Mouse (Mus musculus) cerebellum, adult 18-20 months (tissue): ENCODE measurements at regions not wholly inside any gene's neighbourhood (a gene's known extent, or its start where the extent isn't known, plus 50 kb on each side); places are given as distances from the start of the nearest gene placed in this dataset.
"Not testable (repeated sequence)": the region's sequence is repeated elsewhere in the genome, so short reads cannot be mapped to it uniquely, and the experiment has no call there.

Experiments used
- DNase-seq, 2 experiments: peaks; one replicate each; pipeline ENCODE4 v3.0.0; 2021

- DNase-seq: no peak
Observed at GRCm38 (mm10) chr1:193510066-193510793, 140.1 kb upstream of the Camk1g start.

- no peak for DNase-seq
Observed at GRCm38 (mm10) chr1:193508271-193508670, 138.2 kb upstream of the Camk1g start.

- DNase-seq: no peak
Observed at GRCm38 (mm10) chr1:193506991-193507390, 136.9 kb upstream of the Camk1g start.

- no peak for DNase-seq
Observed at GRCm38 (mm10) chr1:193505381-193505780, 135.3 kb upstream of the Camk1g start.

- DNase-seq: no peak
Observed at GRCm38 (mm10) chr1:193504611-193505010, 134.5 kb upstream of the Camk1g start.

GRCm38 (mm10) chr1:193503624-193504325 lies 133.7 kb upstream of the Camk1g start:
- DNase-seq: peak; percentile 39 to 44

- DNase-seq: no peak
Observed at GRCm38 (mm10) chr1:193496265-193497183, 126.4 kb upstream of the Camk1g start.

GRCm38 (mm10) chr1:193488039-193488438 lies 117.9 kb upstream of the Camk1g start:
- DNase-seq: no peak

GRCm38 (mm10) chr1:193486668-193487067 lies 116.6 kb upstream of the Camk1g start:
- not testable (repeated sequence) for DNase-seq

GRCm38 (mm10) chr1:193484977-193485376 lies 114.9 kb upstream of the Camk1g start:
- no peak for DNase-seq

GRCm38 (mm10) chr1:193477298-193477697 lies 107.2 kb upstream of the Camk1g start:
- DNase-seq: no peak

- no peak for DNase-seq
Observed at GRCm38 (mm10) chr1:193476805-193477204, 106.7 kb upstream of the Camk1g start.

- DNase-seq: no peak
Observed at GRCm38 (mm10) chr1:193466306-193466705, 96.2 kb upstream of the Camk1g start.

- no peak for DNase-seq
Observed at GRCm38 (mm10) chr1:193459735-193460134, 89.6 kb upstream of the Camk1g start.

- DNase-seq: no peak
Observed at GRCm38 (mm10) chr1:193457908-193458307, 87.8 kb upstream of the Camk1g start.

GRCm38 (mm10) chr1:193453654-193454053 lies 83.6 kb upstream of the Camk1g start:
- no peak for DNase-seq

GRCm38 (mm10) chr1:193451471-193452135 lies 81.5 kb upstream of the Camk1g start:
- no peak for DNase-seq

- DNase-seq: no peak
Observed at GRCm38 (mm10) chr1:193450814-193451213, 80.7 kb upstream of the Camk1g start.

- DNase-seq: no peak
Observed at GRCm38 (mm10) chr1:193450201-193450600, 80.1 kb upstream of the Camk1g start.

- DNase-seq: peak; percentile 34 to 37
Observed at GRCm38 (mm10) chr1:193449394-193450103, 79.5 kb upstream of the Camk1g start.

- no peak for DNase-seq
Observed at GRCm38 (mm10) chr1:193448793-193449393, 78.8 kb upstream of the Camk1g start.

GRCm38 (mm10) chr1:193447647-193448046 lies 77.5 kb upstream of the Camk1g start:
- DNase-seq: no peak
